Mouse (Mus musculus) layer of hippocampus, adult 2 months (tissue): ENCODE data around the gene Pald1. TPM values are rescaled to one million over a fixed set of nuclear protein-coding genes. Genes with fewer than 3 reads are reported as not detected.
A peak's percentile ranks its signal among the peaks of the same experiment; 100 is the strongest.

Experiments used
- DNase-seq, 2 experiments: peaks; one replicate each; pipeline ENCODE4 v3.0.0; 2022; ENCODE audit warnings: low spot score in 2 of 2
- H3K27ac ChIP-seq: fragments of 200-600 bp; 2 replicates; pipeline ENCODE4 v1.8.1; 2022
- H3K4me3 ChIP-seq: fragments of 200-600 bp; 2 replicates; pipeline ENCODE4 v1.8.1; 2022; ENCODE audit warnings: mild to moderate bottlenecking
- CTCF ChIP-seq: fragments of 200-600 bp; conservative IDR thresholded peaks from 2 replicates; pipeline ENCODE4 v1.8.1; 2022; ENCODE audit warnings: antibody characterized with exemption, mild to moderate bottlenecking, moderate library complexity
- total RNA-seq, 2 experiments: library from RNA; stranded (reverse); gene quantifications; 2 replicates each; pipeline ENCODE4 v1.2.3; 2021

The Pald1 gene
- total RNA-seq, 2 experiments from 2014 or later = 15.2 to 16.3 TPM

DNA sequence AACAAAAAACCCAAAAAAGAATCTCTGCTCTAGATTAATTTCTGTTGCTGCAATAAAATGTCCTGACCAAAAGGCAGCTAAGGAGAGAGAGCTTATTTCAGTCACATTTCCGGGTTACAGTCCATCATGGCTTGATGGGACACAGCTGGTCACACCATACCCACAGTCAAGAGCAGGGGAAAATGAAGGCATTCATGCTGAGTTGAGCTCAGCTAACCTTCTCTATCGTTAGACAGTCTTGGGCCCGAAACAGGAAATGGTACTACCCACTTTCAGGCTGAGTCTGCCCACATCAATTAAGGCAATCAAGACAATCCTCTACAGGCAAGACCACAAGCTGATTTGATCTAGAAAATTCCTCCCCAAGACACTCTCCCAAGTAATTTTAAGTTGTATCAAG is 82.3 kb downstream of the Pald1 start:
- no peak for TF ChIP-seq CTCF
- no peak for DNase-seq
- no peak overlapping the region for H3K27ac ChIP-seq
- H3K4me3 ChIP-seq = no peak overlapping the region

DNA sequence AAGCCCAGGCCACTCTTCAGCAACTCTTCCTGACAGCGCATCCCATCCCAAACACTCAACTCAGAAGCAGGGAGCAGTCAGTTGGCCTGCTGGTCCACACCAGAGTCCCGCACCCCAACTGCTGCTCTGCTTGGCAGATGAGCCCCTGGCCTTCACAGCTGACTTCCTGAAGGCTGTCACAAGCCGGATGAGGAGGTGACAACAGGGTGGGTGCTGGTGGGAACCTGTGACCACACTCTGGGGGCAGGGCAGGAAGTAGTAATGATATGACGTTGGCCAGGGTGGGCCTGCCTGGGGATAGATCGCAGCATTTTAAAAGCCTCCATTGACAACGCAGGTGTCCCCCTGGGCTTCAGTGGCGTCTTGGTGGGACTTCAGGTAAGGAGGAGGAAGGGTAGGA is 85.9 kb downstream of the Pald1 start, which contains the start of gene Prf1:
Prf1 (plus strand) TSS at position 357 of the 400 bp plus-strand sequence.
- Histone ChIP-seq H3K4me3 (no peak within 1 kb of the TSS), H3K27ac (no peak within 1 kb of the TSS)
- no peak for TF ChIP-seq CTCF
- DNase-seq = no peak

DNA sequence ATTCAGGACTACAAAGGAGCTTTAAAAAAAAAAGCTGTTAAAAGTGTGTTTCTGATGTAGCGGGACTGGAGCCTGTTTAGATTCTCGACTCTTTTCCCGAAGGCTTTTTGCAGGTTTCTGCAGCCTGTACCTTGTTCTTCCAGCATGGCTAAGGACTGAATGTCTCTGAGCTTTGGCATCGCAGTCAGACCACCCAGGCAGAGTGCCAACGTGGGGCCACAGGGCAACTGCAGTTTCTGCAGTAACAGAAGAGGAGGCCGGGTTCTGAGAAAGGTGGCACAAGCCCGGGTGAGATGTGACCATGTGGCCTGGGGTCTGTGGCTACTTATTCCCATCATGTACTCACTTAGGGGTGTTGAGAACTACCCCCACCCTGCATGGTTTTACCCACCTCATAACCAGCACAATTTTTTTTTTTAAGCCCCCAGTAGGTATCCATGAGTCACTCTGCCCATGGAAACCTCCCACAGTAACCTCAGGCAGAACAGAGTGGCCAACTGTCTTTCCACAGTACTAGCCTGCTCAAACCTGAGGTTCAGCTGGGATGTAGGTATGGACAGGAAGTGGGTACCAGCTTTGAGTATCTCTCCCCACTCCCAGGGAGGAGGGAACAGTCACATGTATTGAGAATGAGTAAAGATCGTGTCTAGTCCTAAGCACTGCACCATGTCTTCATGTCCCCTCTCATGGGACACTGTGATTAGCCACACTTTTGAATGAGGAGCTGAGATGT is 86.5 kb downstream of the Pald1 start:
- no peak overlapping the region for H3K4me3 ChIP-seq
- DNase-seq = no peak
- no peak for TF ChIP-seq CTCF
- H3K27ac ChIP-seq = no peak overlapping the region

DNA sequence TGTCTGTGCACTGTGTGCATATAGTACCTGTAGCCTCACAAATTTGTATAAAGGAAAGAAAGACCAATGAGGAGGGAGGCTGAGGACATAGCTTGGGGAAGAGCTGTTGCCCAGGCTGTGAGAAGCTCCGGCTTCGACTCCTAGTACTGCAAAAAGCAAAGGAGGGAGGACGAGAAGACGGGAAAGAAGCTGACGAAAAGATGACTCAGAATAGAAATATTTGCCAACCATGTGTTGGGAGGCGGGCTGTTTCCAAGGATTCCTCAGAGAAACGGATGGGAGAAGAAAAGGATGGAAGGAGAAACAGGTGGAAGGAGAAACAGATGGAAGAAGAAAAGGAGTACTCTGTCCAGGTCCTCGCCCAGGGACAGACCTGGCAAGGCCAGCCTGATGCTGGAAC is 89.1 kb downstream of the Pald1 start:
- Histone ChIP-seq H3K27ac (no peak overlapping the region), H3K4me3 (no peak overlapping the region)
- peak in 1 of 2 experiments; percentile 52 for DNase-seq
- TF ChIP-seq CTCF = no peak

DNA sequence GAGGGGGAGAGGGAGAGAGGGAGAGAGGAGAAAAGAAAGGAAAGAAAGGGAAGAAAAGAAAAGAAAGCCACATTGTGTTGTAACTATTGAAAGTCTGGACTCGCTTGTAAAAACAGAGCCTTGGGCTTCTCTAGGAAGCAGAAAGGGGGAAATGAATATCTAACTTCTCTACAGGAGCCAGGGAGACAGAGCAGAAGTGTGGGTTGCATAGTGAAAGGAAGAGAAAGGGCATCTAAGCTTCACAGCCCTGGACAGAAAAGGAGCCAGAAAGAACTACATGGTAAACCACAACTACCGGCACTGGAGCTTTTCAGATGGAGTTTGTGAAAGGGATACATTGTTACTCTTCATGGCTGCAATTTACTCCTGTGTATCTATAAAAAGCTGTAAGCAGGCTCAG is 92.9 kb downstream of the Pald1 start:
- TF ChIP-seq CTCF = no peak
- no peak overlapping the region for H3K4me3 ChIP-seq
- DNase-seq = no peak
- no peak overlapping the region for H3K27ac ChIP-seq

DNA sequence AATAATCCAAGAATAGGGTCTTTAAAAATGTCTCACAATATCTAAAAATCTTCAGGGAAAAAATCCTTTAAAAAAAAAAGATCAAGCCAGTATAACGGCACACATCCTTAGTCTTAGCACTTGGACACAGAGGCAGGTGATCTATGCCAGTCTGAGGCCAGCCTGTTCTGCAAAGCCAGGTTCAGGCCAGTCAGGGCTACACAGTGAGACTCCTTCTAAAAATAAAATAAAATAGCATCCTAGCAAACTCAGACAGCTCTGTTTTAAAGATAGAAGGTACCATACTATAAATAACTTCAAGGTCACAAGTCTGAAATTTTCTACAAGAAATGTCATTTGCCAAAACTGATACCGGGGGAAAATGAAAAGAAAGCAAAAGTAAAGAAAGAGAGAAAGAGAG is 93.3 kb downstream of the Pald1 start:
- Histone ChIP-seq H3K27ac (no peak overlapping the region), H3K4me3 (no peak overlapping the region)
- no peak for TF ChIP-seq CTCF
- no peak for DNase-seq

DNA sequence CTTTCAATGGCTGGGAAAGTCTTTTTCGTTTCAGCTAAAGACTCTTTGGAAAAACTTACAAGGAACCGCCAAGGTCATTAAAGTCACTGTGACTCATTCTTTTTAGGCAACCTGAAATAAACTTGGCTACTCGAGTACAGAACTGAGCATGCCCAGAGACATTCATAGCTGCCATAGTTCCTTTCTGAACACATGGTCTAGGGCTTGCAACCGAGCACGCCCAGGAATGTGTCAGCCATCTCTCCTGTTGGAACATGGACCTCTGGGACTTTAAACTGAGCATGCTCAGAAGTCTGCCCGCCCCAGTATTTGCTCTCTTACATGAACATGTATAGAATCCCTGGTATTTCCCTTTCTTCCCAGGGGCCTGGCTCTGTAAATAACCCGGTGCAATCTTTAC is 97.1 kb downstream of the Pald1 start:
- DNase-seq = no peak
- no peak overlapping the region for H3K4me3 ChIP-seq
- no peak for TF ChIP-seq CTCF
- H3K27ac ChIP-seq = no peak overlapping the region

DNA sequence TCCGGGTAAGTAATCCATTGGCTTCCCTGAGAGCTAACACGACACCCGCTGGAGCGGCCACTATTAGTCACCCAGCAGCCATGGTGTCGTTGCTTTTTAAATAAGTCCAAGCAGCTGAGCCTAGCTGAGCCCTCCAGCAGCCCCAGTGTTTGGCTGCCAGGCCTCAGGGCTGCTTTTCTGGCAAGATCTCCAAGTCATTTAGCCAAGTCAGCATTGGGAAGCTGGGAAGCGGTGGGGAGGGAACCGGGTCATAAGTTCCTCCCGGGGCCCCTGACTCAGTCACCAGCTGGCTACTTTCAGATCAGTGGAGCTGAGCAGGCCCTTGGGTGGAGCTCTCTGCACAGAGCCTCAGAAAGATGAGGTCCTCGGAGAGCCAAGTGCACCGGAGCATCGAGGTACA is 98.1 kb downstream of the Pald1 start:
- H3K4me3 ChIP-seq = no peak overlapping the region
- no peak for TF ChIP-seq CTCF
- H3K27ac ChIP-seq = no peak overlapping the region
- DNase-seq = no peak

DNA sequence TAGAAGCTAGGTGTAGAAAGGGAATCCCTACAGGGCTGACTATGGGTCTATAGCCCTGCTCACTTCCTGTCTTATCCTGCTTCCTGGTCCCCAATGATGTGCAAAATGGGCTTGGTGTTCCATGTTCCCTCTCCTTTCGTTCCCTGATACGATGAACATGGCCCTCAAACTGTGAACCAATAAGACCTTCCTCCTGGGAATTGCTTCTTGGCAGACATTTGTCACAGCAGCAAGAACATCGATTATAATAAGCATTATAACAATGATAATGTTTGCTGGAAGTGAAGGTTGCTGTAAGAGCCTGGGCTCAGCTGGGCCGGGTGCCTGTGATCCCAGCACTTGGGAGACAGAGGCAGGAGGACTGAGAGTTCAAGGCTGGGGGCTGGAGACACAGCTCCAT is 99.0 kb downstream of the Pald1 start:
- no peak for DNase-seq
- Histone ChIP-seq H3K27ac (no peak overlapping the region), H3K4me3 (no peak overlapping the region)
- TF ChIP-seq CTCF = no peak

DNA sequence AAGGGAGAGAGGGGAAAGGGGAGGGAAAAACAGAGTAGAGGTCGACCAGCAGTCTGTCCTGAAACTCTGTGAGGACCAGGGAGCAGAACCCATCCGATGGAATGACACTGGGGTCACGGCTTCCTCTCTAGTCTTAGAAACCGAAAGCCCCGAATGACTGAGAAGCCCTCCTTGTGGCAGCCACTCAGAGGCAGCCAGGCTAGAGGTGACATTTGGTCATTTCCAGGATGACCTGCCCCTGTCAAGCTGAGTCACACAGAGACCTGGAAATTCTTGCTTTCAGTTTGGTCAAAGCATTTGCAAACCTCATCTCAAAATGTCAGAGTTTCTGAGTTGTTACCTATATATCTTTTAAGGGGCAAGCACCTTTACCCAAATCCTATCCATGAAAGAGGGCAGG is 102.2 kb downstream of the Pald1 start:
- DNase-seq = no peak
- Histone ChIP-seq H3K4me3 (no peak overlapping the region), H3K27ac (no peak overlapping the region)
- TF ChIP-seq CTCF = no peak

DNA sequence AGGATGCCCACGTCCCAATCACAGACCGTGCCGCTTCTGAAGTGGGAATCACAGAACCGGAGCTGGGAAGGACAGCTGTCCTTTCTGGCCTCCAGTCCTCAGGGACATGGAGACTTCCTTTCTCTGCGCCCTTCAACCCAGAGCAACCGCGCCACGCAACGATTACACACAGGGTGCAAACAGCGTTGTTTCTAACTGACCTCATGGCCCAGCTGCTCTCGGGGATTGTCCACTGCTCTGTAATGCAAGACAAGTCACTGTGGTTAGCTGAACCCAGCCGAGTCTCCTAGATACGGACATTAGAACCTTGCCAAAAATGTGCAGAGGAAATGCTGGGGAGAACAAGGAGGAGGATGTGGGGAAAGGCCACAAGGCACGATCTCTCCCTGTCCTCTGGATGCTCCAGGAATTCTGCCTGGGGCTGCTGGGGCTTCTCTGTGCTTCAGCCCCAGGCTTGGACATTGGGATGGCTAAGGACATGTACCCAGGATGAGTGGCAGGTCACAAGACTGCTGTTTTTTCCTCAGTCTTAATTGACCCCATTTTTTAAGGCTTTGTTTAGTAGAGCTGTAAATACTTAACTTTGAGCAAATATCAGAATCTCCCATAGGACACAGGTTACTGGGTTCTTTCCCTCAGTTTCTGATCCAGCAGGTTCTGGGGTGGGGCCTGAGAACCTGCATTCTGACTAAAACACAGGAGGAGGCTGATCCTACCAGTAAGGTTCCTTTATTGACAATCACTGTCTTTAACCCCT is 105.2 kb downstream of the Pald1 start:
- no peak overlapping the region for H3K27ac ChIP-seq
- no peak for TF ChIP-seq CTCF
- H3K4me3 ChIP-seq = no peak overlapping the region

DNA sequence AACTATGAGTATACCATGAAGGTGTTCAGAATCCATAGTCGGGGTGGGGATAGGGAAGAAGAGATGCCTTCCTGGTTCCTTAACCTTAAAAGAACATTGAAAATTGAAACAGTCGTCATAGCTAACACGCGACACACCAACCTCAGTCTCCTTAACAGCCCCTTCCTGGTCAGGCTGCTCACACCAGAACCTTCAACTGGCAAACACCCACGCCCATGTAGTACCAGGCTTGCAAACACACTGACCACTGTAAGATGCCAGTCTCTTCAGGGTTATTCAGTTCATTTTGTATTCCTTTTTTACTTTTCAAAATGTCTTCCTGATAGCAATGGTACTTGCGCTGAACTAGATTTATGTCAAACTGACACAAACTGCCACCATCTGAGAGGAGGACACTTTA is 106.3 kb downstream of the Pald1 start:
- H3K4me3 ChIP-seq = no peak overlapping the region
- TF ChIP-seq CTCF = no peak
- no peak for DNase-seq
- H3K27ac ChIP-seq = no peak overlapping the region

More for the DNA sequence above, 105.2 kb downstream of the Pald1 start:
- DNase-seq = no peak

DNA sequence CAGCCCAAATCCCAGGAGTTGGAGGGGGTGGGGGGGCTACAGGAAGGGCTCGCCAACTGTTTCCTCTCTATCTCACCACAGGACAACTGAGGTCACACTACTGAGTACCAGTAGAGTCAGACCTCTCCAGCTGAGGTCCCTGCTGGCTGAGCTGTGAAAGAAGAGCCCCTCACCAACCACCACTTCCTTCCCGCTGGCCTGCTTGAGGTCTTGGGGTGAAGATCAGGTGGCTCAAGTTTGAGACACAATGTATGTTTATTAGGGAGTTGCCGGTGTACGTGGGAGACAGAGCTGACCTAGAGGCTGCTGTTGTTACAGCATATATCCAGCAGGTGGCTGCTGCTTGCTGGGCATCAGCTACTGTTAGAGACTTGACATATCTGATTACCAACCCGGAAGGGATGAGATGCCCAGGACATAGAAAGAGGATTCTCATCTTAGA is 107.6 kb downstream of the Pald1 start:
- peak; percentile 86 for TF ChIP-seq CTCF
- H3K4me3 ChIP-seq = no peak overlapping the region
- no peak for DNase-seq

DNA sequence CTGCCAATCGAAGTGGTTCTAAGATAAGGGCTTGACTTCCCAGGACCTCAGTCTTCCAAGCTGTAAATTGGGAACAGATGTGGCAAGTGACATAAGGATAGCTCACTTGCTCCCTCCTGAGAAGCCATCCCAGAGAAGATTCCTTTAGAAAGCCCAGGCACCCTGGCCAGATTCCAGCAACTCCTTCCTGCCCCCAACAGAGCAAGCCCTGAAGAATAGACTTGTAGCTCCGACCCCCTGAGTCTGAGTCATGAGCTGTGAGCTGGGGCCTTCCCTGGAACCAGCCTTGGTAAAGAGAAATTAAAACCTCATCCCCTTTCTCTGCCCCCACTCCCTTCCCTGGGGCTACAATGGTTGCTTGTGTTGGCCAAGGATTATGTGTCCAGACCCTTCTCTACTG is 108.8 kb downstream of the Pald1 start:
- no peak for DNase-seq
- no peak overlapping the region for H3K4me3 ChIP-seq

More for the DNA sequence above, 107.6 kb downstream of the Pald1 start:
- H3K27ac ChIP-seq = no peak overlapping the region

More for the DNA sequence above, 108.8 kb downstream of the Pald1 start:
- no peak overlapping the region for H3K27ac ChIP-seq
- TF ChIP-seq CTCF = no peak
